23 mouse cellular contexts compared by ENCODE assay signal in genomic region chr17:13763819-13764218, GRCm38 (mm10). TPM values are rescaled to one million over a fixed set of nuclear protein-coding genes. Genes with fewer than 3 reads are reported as not detected.
A peak's percentile ranks its signal among the peaks of the same experiment; 100 is the strongest.
DNase-seq lines count a peak whose midpoint lies in the region; ATAC-seq lines count a peak whose summit lies in the region.
"Had no signal": no experiment of that assay in that cellular context is flagged by ENCODE, and none has a peak within 500 bp of the region (broad histone marks: within the 10 kb centered on the region; RNA-seq: fewer than 3 reads in every experiment).

No protein-coding gene starts in this region.

- 78% methylated on average over 1 of the region's 1 CpGs for WGBS in midbrain, embryonic 16.5 days

- H3K36me3 ChIP-seq in midbrain, embryonic 16.5 days (ENCODE audit: control insufficient read depth, insufficient read depth, low read length), result no peaks in the 10 kb centered on the region
- H3K36me3 ChIP-seq: embryonic facial prominence, embryonic 12.5 days; forebrain, embryonic 12.5 days; G1E had no signal

- no peak overlapping the region for H3K9ac ChIP-seq in midbrain, embryonic 16.5 days (ENCODE audit: low read depth, low read length)
- H3K9ac ChIP-seq: embryonic facial prominence, embryonic 12.5 days; forebrain, embryonic 12.5 days had no signal

- H3K27ac ChIP-seq in midbrain, embryonic 16.5 days (ENCODE audit: low read length), result no peak overlapping the region
- H3K27ac ChIP-seq: embryonic facial prominence, embryonic 10.5 days; embryonic facial prominence, embryonic 12.5 days; forebrain, embryonic 10.5 days; forebrain, embryonic 12.5 days had no signal

- peaks cover 19% of the 10 kb centered on the region for H3K4me1 ChIP-seq in midbrain, embryonic 16.5 days (ENCODE audit: control insufficient read depth, insufficient read depth, low read length)

- DNase-seq in 3T3-L1 (ENCODE audit: low read depth, low spot score), result peak; percentile 55
- DNase-seq in NIH3T3 (ENCODE audit: low read depth), result peak; percentile 63
- DNase-seq in gonadal fat pad, adult 2 months (ENCODE audit: low read depth), result peak; percentile 24
- DNase-seq in kidney, postnatal 36 days, result no peak
- DNase-seq in cerebellum, postnatal 14 days, result no peak
- no peak for DNase-seq in right cerebral cortex, postnatal 4 days
- DNase-seq: adrenal gland, adult 2 months; adrenal gland, postnatal 10 days; adrenal gland, postnatal 25 days; cerebellum, adult 11 months; cerebellum, adult 18-20 months; cerebellum, adult 8-10 months; cerebellum, adult 9-11 months; cerebellum, postnatal 25 days had no signal

- H3K4me3 ChIP-seq in midbrain, embryonic 16.5 days (ENCODE audit: low read depth, low read length), result no peak overlapping the region
- H3K4me3 ChIP-seq: embryonic facial prominence, embryonic 10.5 days; embryonic facial prominence, embryonic 12.5 days; forebrain, embryonic 10.5 days; forebrain, embryonic 12.5 days had no signal

- H3K4me2 ChIP-seq in midbrain, embryonic 16.5 days (ENCODE audit: low read length), result no peak overlapping the region
- H3K4me2 ChIP-seq: embryonic facial prominence, embryonic 12.5 days had no signal

- H3K9me3 ChIP-seq in midbrain, embryonic 16.5 days (replicated peaks; ENCODE audit: control insufficient read depth, low read length, poor library complexity, severe bottlenecking), result no peaks in the 10 kb centered on the region
- H3K9me3 ChIP-seq: embryonic facial prominence, embryonic 10.5 days; embryonic facial prominence, embryonic 12.5 days; forebrain, embryonic 10.5 days; forebrain, embryonic 12.5 days had no signal

- H3K27me3 ChIP-seq in midbrain, embryonic 16.5 days (ENCODE audit: control insufficient read depth, insufficient read depth, low read depth, low read length), result no peaks in the 10 kb centered on the region
- H3K27me3 ChIP-seq: embryonic facial prominence, embryonic 12.5 days; forebrain, embryonic 12.5 days had no signal

- no peak for ATAC-seq in midbrain, embryonic 16.5 days
- ATAC-seq: CD4-positive, CD25-positive, alpha-beta regulatory T cell, adult 4 months; forebrain, embryonic 14.5 days; forebrain, embryonic 16.5 days had no signal

RNA-seq across cellular contexts. Expression of gene Tcte2, which starts 2.2 kb away (rescaled TPM):
- polyA plus RNA-seq in gonadal fat pad, adult 2 months (2012; rRNA removed), result 3.7 and 4.7 TPM in 2 replicates
- 15.5 and 16.7 TPM in 2 replicates for polyA plus RNA-seq in midbrain, embryonic 16.5 days (2015; fragmentation: Nextera tagmentation; extraction: Ambion mirVana)
- polyA plus RNA-seq: CD4-positive, CD25-positive, alpha-beta regulatory T cell, adult 4 months; G1E had no signal

RNA-seq across cellular contexts. Expression of gene Afdn, which starts 3.5 kb away (rescaled TPM):
- 59.9 and 61.3 TPM in 2 replicates for polyA plus RNA-seq in gonadal fat pad, adult 2 months (2012; rRNA removed)
- 118 and 145 TPM in 2 replicates for polyA plus RNA-seq in midbrain, embryonic 16.5 days (2015; fragmentation: Nextera tagmentation; extraction: Ambion mirVana)

Comparison
In these comparisons a context has a peak if more than half of its experiments do, and no peak if none do; other contexts are left out.
1. DNase-seq: peak in 3T3-L1 (single experiment), NIH3T3 (single experiment) and gonadal fat pad, adult 2 months (single experiment); none in kidney, postnatal 36 days (0 of 2), cerebellum, postnatal 14 days (0 of 2) and right cerebral cortex, postnatal 4 days (single experiment).